Mouse (Mus musculus): Measurements from ENCODE around the gene Dhodh.

Dhodh gene

GRCm38 (mm10) chr8:109608271-109609152 lies at the start of gene Dhodh:
Gene Dhodh (minus strand): TSS chr8:109608673.
- WGBS: under 1% methylated on average over 42 of the region's 42 CpGs

DNA sequence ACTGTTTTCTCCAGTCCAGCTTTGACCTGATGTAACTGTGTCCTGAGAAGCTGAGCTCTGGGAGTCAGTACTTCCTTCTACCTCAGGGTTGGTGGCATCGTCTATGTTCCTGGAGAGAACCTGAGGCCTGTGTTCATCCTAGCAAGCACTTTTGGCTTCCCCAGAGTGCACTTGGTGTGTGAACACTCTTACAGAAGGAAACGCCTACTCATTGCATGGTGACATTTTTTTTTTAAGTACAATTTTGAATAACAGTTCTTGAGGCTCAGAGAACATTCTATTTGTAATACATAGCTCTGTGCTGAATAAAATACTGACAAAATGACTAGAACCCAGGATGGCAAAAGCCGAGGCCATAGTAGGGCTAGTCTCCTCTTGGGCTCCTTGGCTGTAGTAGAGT lies 48.4 kb upstream of the Dhodh start:
- WGBS: 49% methylated on average over 3 of the region's 3 CpGs

DNA sequence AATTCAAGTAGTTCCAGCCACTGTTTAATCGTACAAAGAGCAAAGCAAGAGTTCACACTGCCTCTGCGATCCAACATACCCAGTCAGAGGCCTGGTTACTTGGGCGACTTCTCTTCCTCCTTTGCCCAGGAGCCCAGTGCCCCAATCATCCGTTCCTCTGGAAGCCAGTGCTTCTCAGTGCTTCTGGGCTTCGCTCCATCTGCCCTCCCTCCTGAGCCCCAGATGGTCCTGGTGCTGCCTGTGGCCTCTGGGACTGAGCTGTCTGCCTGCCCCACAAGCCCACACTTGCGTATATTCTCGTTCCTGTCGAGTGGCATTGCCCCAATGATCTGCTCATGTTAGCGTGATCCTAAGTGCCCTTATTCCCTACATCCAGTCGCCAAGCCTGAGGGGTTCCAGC lies 42.3 kb upstream of the Dhodh start:
- 84% methylated on average over 10 of the region's 10 CpGs for WGBS

GRCm38 (mm10) chr8:109648469-109648868 lies 40.0 kb upstream of the Dhodh start:
- WGBS: 79% methylated on average over 7 of the region's 7 CpGs

- WGBS: 52% methylated on average over 11 of the region's 11 CpGs
Measured at GRCm38 (mm10) chr8:109647331-109647730, 38.9 kb upstream of the Dhodh start.

DNA sequence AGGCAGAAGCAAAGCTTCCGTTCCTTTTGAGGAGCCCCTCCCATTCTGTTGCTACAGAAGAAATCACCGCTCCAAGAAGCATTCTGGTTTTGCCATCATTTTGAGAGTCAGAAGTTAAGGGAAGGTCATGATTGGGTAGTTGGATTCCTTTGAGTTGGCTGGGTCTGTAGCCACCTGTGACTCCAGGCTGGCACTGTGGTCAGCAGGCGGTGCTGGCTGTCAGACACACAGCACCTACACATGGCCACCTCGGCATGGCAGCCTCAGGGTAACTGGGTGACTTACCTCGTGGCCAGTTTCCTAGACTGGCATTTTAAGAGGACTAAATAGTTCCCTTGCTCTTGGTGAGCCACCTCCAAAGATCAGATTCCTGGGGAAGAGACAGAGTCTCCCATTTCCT lies 32.8 kb upstream of the Dhodh start:
- 86% methylated on average over 5 of the region's 5 CpGs for WGBS

DNA sequence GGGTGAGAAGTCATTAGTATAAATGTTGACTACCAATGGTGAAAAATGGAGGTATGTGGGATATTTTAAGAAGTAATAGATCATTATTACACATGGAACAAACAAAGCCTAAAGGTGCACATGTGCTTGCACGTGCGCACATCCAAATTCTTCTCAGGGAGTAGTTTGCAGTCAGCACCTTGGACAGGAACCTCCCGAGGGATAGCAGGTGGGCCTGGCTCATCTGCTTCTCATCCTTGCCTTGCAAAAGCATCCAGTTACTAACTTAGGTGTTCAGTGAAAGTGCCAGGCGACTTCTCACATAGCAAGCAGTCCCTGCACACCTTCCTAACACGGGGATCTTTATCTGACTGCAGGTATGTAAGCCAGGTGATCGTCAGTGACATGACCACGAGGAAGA lies 31.9 kb upstream of the Dhodh start:
- 78% methylated on average over 7 of the region's 7 CpGs for WGBS

- WGBS: 87% methylated on average over 5 of the region's 5 CpGs
Measured at GRCm38 (mm10) chr8:109638851-109639250, 30.4 kb upstream of the Dhodh start.

- WGBS: 91% methylated on average over 8 of the region's 8 CpGs
Measured at GRCm38 (mm10) chr8:109635146-109635545, 26.7 kb upstream of the Dhodh start.

DNA sequence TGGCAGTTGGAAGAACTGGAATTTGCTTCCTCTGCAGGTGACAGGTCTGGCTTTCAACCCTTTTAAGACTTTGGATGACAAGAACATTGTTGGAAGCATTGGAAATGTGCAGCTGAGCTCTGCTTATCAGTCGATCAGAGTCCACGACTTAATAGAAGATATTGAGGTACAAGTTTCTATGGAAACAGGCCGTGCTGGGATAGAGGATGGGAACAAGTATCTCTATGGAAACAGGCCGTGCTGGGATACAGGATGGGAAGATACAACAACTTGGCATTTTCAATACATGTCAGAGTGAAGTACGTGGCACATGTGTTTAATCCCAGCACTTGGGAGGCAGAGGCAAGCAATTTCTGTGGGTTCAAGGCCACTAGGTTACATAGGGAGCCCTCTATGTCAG lies 24.0 kb upstream of the Dhodh start:
- 61% methylated on average over 5 of the region's 5 CpGs for WGBS

GRCm38 (mm10) chr8:109628638-109629037 lies 20.2 kb upstream of the Dhodh start:
- 43% methylated on average over 6 of the region's 6 CpGs for WGBS

- WGBS: 89% methylated on average over 3 of the region's 3 CpGs
Measured at GRCm38 (mm10) chr8:109615569-109615968, 7.1 kb upstream of the Dhodh start.

- WGBS: 25% methylated on average over 27 of the region's 27 CpGs
Measured at GRCm38 (mm10) chr8:109614243-109615210, 6.1 kb upstream of the Dhodh start, which contains the start of gene Pkd1l3. Gene Pkd1l3 (plus strand): TSS chr8:109614517.

DNA sequence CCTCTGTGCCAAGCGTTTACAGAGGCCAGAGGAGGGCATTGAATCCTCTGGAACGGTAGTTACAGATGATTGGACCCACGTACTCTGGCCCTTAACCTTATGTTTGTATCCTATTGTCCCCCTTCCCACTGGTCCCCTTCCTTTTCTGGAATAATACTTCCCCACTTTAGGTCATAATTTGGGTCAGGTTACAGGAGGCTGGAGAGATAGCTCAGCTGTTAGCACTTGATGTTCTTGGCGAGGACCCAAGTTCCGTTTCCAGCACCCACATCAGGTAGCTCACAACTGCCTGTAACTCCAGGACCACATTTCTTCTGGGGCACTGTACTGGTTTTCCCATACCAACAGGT lies 655 bp upstream of the Dhodh start:
- WGBS: 15% methylated on average over 5 of the region's 5 CpGs

DNA sequence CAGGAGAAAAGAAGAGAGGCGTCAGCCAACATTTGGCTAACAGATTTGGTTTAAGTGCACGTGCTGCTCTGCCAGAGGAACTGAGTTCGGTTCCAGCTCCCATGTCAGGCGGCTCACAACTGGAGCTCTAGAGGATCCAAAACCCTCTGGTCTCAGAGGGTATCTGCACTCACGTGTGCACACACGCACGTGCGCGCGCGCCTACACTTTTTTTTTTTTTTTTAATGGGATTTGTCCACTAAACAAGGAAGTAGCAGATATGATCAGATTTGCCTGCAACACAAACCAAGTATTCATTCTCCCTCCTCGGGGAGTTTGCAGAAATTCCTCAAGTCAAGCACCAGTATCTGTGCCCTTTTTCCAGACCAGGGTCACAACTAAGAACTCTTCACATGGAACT lies 823 bp downstream of the Dhodh start:
- WGBS: 4% methylated on average over 12 of the region's 12 CpGs

- WGBS: 56% methylated on average over 2 of the region's 2 CpGs
Measured at GRCm38 (mm10) chr8:109606725-109607124, 1.7 kb downstream of the Dhodh start.

DNA sequence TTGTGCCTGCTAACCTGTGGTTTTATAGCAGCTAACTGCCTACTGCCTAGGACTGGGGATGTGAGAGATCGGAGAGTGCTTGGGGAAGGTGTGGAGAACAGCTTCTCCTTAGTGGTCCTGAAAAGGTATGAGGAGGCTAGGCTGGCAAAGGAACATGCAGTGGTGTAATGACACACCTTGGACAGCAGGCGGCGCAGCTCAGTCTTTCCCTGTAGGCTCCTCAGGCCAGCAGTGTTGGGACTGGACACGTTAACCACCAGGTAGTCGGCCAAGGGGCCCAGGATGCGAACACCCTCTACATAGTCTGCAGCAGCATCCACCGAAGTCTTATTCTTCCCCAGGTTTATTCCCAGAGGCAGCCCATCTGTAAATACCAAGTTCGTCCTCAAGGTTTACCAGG lies 12.6 kb downstream of the Dhodh start:
- 53% methylated on average over 8 of the region's 8 CpGs for WGBS

GRCm38 (mm10) chr8:109593117-109593788 lies 15.2 kb downstream of the Dhodh start:
- WGBS: 70% methylated on average over 6 of the region's 6 CpGs

GRCm38 (mm10) chr8:109592164-109592563 lies 16.3 kb downstream of the Dhodh start:
- WGBS: 81% methylated on average over 5 of the region's 5 CpGs

DNA sequence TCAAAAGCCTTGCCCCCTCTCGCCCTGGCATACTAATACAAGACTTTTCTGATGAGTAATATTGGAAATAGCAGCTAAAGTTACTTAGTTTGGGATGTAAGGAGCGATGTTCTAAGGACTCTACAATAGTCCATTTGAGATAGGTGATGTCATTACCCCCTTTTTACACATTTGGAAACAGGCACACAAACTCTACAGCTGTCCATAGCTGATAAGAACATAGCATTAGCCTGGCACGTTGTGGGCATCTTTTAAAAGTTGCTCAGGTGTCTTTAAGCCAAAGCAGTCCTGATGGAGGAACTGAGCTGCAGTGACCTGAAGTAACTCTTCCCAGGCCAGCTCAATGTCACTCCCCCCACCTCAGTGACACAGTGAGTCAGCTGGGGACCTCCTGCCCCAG lies 17.1 kb downstream of the Dhodh start:
- 90% methylated on average over 3 of the region's 3 CpGs for WGBS

- WGBS: 90% methylated on average over 9 of the region's 9 CpGs
Measured at GRCm38 (mm10) chr8:109590901-109591300, 17.6 kb downstream of the Dhodh start.

DNA sequence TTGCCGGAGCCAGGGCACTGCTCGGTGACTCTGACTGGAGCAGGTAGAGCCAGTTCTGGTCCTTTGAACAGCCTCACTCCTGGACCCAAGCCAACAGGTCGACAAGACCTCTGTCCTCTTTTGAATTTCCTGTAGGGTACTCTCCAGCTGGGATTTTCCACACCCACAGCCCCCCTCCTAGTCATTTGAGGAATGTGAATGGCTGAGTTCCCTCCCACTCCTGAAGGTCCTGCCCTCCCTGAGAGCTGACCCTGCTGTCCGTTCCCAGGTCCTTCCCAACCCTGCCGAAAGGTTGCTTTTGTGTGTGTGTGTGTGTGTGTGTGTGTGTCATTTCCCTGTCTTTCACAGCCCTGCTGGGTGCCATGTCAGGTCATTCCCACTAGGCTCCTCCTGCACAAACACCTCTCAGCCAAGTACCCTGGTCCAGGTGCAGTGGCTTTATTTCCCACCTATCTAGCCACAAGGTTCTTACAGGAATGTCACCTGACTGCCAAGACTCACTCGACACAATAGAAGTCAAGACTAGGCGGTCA lies 21.4 kb downstream of the Dhodh start:
- WGBS: 68% methylated on average over 7 of the region's 7 CpGs

All from cerebral cortex, adult 2 months (tissue).